Mouse (Mus musculus): ENCODE measurements around the gene Fignl1.

The Fignl1 gene

DNA sequence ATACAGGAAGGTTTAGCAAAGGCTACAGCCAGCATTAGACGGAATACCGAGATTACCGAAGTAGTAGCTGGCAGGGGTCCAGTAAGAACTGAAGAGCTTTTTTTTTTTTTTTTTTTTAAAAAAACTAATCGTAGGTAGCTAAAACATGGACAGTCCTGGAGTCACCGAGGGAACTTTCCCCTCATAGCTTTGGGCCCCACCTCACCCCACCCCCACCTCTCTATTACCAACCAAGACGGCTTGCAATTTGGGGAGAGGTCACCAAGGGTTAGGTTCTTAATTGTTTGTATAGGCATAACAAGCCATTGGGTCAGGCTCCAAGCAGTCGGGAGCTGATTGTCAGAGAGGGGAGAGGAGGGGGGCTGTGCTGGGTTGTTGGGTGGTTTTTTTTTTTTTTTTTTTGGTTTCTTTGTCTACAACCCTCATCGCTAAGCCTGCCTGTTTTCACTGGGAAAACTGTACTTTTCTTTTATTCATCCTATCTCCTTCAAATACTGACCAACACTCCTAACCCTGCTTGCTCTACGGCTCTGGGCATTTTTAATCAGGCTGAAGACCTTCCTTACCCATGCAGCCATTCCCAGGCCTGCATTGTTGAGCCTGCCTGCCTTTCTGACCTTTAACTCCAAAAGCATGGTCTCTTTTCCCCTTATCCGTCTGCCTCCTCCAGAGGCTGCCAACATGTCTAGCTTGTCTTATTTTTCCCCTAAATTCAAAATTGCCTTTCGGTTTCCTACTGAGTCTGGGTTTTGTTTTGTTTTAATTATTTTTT lies 828 bp upstream of the Fignl1 start:
- in situ Hi-C loops (cut with MboI, MseI), result loop anchor here (5.0 kb wide), 3 partner anchors 78 to 483 kb away; no protein-coding TSS in a partner anchor

GRCm38 (mm10) chr11:11808035-11808819 lies 535 bp downstream of the Fignl1 start:
- in situ Hi-C loops (cut with MboI, MseI), result no loop called here

- in situ Hi-C loops (cut with MboI, MseI), result no loop called here
Observed at GRCm38 (mm10) chr11:11805951-11806350, 2.8 kb downstream of the Fignl1 start.

DNA sequence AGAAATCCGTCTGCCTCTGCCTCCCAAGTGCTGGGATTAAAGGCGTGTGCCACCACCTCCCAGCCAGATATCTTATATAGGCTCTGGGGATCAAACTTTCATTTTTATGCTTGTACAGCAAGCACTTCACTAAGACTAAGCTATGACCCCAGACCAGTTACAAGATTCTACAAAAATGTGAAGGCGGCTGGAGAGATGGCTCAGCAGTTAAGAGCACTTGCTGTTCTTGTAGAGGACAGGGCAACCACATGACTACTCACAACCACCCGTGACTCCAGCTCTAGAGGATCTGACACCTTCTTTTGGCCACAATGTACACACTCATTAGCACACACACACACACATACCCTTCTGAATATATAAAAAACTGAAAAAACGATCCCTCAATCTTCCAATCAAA lies 4.3 kb downstream of the Fignl1 start:
- in situ Hi-C loops (cut with MboI, MseI), result no loop called here

- in situ Hi-C loops (cut with MboI, MseI), result no loop called here
Observed at GRCm38 (mm10) chr11:11801067-11801466, 7.7 kb downstream of the Fignl1 start.

DNA sequence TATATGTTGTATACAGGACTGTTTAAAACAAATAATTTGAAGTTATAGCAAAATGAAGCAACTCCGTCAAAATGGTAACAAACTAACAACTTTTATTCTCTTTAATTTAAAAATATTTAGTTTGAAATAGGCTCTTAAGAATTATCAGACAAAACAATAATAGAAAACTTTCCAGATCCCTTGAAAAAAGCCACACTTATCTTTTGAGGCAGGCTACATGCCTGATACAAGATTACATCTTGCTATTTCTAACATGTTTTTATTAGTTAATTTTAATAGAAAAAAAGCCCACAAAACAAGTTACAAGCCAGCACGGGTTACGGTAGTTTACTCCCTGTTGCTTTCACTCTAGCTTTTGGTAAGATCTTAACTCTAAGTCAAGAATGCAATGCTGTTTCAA lies 8.5 kb downstream of the Fignl1 start:
- in situ Hi-C loops (cut with MboI, MseI), result no loop called here

DNA sequence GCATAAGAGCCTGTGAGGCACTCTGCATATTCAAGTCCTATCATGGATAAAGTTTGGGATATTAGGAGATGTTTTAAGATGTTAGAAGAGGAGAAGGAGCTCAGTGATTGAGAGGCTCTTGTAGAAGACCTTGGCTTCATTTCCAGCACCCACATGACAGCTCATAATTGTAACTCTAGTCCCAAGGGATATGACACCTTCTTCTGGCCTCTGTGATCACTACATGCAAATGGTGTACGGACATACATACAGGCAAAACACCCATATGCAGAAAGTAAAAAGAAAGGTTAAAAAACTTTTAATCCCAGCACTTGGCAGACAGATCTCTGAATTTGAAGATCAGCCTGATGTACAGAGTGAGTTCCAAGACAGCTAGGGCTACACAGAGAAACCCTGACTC lies 10.1 kb downstream of the Fignl1 start:
- in situ Hi-C loops (cut with MboI, MseI), result loop anchor here (25.0 kb wide), 2 partner anchors 336 to 561 kb away; partner anchors contain the start of genes Spata48 and Zpbp

- in situ Hi-C loops (cut with MboI, MseI), result loop anchor here (25.0 kb wide), 2 partner anchors 332 to 557 kb away; partner anchors contain the start of genes Spata48 and Zpbp
Observed at GRCm38 (mm10) chr11:11794626-11795025, 14.1 kb downstream of the Fignl1 start.

DNA sequence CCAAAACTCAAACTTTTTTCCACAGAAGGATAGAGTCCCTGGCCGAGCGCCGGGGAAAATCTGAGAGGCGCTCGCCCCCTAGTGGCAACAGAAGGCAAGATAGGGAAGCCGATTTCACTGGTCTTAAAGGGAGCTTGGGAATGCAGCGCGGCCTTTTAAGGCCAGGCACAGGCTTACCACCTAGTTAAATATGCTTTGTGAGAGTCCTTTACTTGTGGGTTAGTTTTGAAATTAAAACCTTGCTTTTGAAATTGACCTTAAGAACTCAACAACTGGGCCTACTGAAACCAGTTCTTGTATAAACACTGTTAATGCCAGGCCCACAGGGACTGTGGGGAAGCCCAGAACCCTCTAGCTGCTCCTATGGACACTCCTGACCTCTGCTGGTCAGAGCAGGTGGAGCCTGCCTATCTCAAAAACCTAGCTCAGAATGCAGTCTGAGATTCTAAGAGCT lies 20.2 kb downstream of the Fignl1 start:
- in situ Hi-C loops (cut with MboI, MseI), result loop anchor here (25.0 kb wide), 2 partner anchors 326 to 551 kb away; partner anchors contain the start of genes Spata48 and Zpbp

- in situ Hi-C loops (cut with MboI, MseI), result loop anchor here (25.0 kb wide), 2 partner anchors 323 to 548 kb away; partner anchors contain the start of genes Spata48 and Zpbp
Observed at GRCm38 (mm10) chr11:11785457-11785856, 23.3 kb downstream of the Fignl1 start.

GRCm38 (mm10) chr11:11781728-11782127 lies 27.0 kb downstream of the Fignl1 start:
- in situ Hi-C loops (cut with MboI, MseI), result loop anchor here (25.0 kb wide), 2 partner anchors 319 to 544 kb away; partner anchors contain the start of genes Spata48 and Zpbp

DNA sequence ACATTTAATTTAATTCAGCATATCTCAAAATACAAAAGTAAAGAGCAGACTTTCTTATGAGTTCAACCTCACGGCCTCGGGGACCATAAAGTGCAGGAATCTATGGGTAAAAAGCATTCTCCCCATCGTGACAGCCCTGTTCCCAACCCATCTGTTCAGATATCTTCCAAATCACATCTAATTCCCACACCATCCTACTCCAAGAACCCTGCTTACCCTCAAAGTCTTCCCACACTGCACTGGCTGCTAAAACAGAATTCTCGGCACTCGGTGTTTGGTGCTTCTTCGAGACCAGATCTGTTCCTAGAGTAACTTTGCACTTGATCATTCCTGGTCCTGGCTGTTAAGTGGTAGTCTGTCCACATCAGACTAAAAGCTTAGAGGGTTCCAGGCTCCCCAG lies 30.4 kb downstream of the Fignl1 start:
- in situ Hi-C loops (cut with MboI, MseI), result loop anchor here (25.0 kb wide), 2 partner anchors 316 to 541 kb away; partner anchors contain the start of genes Spata48 and Zpbp

DNA sequence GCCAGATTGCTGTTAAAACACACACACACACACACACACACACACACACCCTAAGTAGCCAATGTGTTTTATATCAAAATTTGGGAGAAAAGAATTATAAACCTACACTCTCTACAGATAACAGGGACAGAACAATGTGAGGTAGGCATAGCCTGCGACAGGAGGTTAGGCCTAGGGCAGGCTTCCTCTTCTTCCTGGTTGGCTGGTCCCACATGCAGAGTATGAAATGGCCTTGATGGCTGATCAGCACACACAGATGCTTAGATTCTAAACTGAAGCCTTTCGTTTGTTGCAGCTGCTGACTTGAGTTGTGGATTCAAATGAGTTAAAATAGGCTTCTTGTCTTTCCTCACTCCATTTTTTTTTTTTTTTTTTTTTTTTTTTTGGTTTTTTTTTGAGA lies 31.0 kb downstream of the Fignl1 start:
- in situ Hi-C loops (cut with MboI, MseI), result loop anchor here (25.0 kb wide), 2 partner anchors 315 to 540 kb away; partner anchors contain the start of genes Spata48 and Zpbp

- in situ Hi-C loops (cut with MboI, MseI), result loop anchor here (25.0 kb wide), 2 partner anchors 315 to 540 kb away; partner anchors contain the start of genes Spata48 and Zpbp
Observed at GRCm38 (mm10) chr11:11777246-11777645, 31.5 kb downstream of the Fignl1 start.

DNA sequence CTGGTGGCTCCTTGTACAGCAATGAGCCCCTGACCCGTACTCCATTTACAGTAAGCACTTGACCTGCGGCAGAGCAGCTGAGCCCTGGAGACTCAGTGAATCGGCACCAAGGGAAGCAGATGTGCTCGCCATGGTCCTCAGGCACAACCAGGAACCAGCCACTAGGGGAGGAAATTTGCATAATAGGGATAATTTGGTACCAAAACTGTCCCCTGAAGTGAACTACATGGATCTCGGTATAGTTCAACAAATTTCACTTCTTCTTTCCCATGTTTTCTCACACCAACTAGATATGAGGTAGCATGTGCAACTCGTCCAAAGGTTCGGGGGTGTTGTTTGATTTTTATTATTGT lies 32.0 kb downstream of the Fignl1 start:
- in situ Hi-C loops (cut with MboI, MseI), result loop anchor here (25.0 kb wide), 2 partner anchors 314 to 539 kb away; partner anchors contain the start of genes Spata48 and Zpbp

GRCm38 (mm10) chr11:11776071-11776821 lies 32.5 kb downstream of the Fignl1 start:
- in situ Hi-C loops (cut with MboI, MseI), result loop anchor here (25.0 kb wide), 2 partner anchors 314 to 539 kb away; partner anchors contain the start of genes Spata48 and Zpbp

DNA sequence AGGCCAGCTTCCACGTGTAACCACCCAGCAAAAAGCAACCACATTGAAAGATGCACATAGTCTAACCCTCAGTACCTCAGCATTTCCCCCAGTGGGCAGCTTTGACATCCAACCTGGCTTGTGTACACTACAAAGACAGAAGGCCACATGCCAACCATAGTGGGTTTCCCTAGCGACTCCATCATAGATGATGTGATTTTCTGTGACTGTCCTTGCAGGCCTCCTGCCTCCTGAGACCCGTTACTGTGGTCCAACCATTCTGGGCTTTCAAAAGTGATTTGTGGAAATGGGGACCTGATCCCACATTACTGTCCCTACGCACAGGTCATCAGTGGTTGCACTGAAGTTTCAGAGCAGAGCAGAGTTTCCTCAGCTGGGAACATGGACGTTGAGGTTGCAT lies 33.9 kb downstream of the Fignl1 start:
- in situ Hi-C loops (cut with MboI, MseI), result loop anchor here (25.0 kb wide), 2 partner anchors 313 to 538 kb away; partner anchors contain the start of genes Spata48 and Zpbp

DNA sequence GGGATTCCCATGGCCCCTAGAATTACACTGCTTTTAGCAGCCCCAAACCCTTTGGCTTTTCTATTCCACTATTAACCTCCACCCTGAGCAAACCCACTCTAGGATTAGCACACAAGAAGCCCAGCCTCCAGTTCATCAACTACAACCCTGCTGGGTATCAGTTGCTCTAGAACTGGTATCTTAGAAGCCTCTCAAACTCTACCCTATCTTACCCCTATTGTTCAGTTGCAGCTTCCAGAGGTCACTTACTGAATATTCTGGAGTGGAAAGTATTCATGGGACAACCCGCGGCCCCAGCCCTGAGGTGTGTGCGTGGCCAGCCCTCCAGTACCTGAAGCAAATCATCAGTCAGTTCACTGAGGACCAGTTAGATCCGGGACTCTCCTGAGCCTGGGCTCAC lies 34.4 kb downstream of the Fignl1 start:
- in situ Hi-C loops (cut with MboI, MseI), result no loop called here

DNA sequence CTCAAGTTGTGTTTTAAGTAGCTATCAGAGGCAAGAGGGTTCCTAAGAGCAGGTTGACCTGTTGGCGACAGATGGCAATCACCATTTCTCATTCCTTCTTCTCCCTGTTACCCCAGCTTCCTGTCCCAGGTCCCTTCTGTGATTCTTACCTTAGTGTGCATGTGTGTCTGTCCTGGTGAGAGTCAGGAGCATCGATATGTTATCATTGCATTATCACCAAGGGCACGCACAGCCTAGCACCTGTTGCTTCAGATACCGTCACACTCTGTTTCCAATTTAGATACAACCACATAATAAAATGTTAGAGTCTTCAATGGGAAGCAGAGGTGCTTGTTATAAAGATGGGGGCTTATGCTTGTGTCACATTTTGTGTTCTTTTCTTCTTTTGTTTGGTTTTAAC lies 36.6 kb downstream of the Fignl1 start:
- in situ Hi-C loops (cut with MboI, MseI), result no loop called here

DNA sequence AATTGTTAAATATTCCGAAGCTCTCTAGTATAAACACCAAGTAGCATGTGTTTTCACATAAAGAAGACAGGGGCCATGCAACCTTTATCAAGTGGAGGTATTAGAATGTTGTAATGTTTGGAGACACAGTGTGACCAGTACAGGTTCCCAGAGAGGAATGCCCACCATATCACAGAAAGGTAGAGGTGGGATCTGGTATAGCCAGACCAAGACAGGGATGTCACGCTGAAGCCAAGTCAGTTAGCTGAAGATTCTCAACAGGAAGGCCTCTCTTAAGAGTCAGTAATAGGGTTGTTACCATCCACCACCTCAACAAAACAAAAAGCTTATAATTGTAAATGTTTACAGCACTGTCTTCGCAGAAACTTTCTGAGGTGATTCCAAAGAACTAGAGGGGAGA lies 38.1 kb downstream of the Fignl1 start:
- in situ Hi-C loops (cut with MboI, MseI), result no loop called here

- in situ Hi-C loops (cut with MboI, MseI), result no loop called here
Observed at GRCm38 (mm10) chr11:11769281-11769680, 39.5 kb downstream of the Fignl1 start.

Measured in regulatory T cell (primary cell).